Mouse (Mus musculus) midbrain, embryonic 16.5 days (tissue): Measurements from ENCODE around the gene Cd34. TPM values are rescaled to one million over a fixed set of nuclear protein-coding genes. Genes with fewer than 3 reads are reported as not detected.

Experiments
- ATAC-seq: fragments of 200-750 bp; cut with Nextera tagmentation; 2 replicates; pipeline ENCODE4 v1.8.0; 2017; ENCODE audit warnings: moderate TSS enrichment
- H3K27ac ChIP-seq: fragments of 300-500 bp; sonication (generic); 2 replicates; pipeline ENCODE4 v1.5.1; 2014; ENCODE audit warnings: mild to moderate bottlenecking, low read length, mixed read lengths
- H3K27me3 ChIP-seq: fragments of 300-500 bp; sonication (generic); 2 replicates; pipeline ENCODE4 v1.6.1; 2014; ENCODE audit warnings: low read depth, low read length, mixed read lengths; ENCODE audit not compliant: control insufficient read depth, insufficient read depth
- H3K36me3 ChIP-seq: fragments of 300-500 bp; sonication (generic); 2 replicates; pipeline ENCODE4 v1.6.1; 2014; ENCODE audit warnings: mild to moderate bottlenecking, low read length, moderate library complexity, mixed read lengths; ENCODE audit not compliant: control insufficient read depth, insufficient read depth
- H3K4me1 ChIP-seq: fragments of 300-500 bp; sonication (generic); 2 replicates; pipeline ENCODE4 v1.6.1; 2014; ENCODE audit warnings: mild to moderate bottlenecking, low read length, mixed read lengths; ENCODE audit not compliant: control insufficient read depth, insufficient read depth
- H3K4me2 ChIP-seq: fragments of 300-500 bp; sonication (generic); 2 replicates; pipeline ENCODE4 v1.6.1; 2014; ENCODE audit warnings: mild to moderate bottlenecking, low read length, mixed read lengths
- H3K4me3 ChIP-seq: fragments of 300-500 bp; sonication (generic); 2 replicates; pipeline ENCODE4 v1.5.1; 2014; ENCODE audit warnings: low read depth, mild to moderate bottlenecking, low read length, moderate library complexity, mixed read lengths
- H3K9ac ChIP-seq: fragments of 300-500 bp; sonication (generic); 2 replicates; pipeline ENCODE4 v1.6.1; 2014; ENCODE audit warnings: low read depth, low read length, mixed read lengths
- H3K9me3 ChIP-seq: fragments of 300-500 bp; sonication (generic); replicated peaks from 2 replicates; pipeline ENCODE4 v1.6.1; 2014; ENCODE audit warnings: mild to moderate bottlenecking, low read length, mixed read lengths; ENCODE audit not compliant: control insufficient read depth, poor library complexity, severe bottlenecking
- WGBS: fragments of 180-500 bp; shearing (Covaris S2); extraction: QIAGEN DNeasy Blood & Tissue Kit; methylation state at CpG from one replicate; pipeline ENCODE4 v1.1.7; 2014; 5-methylcytosine and 5-hydroxymethylcytosine counted together
- polyA plus RNA-seq: library from polyadenylated mRNA; unstranded; fragments of >200 nt; fragmentation: Nextera tagmentation; extraction: Ambion mirVana; gene quantifications from 2 replicates; pipeline ENCODE4 v1.2.1, GENCODE M21; 2015

The Cd34 gene
- polyA plus RNA-seq, 1 experiment from 2014 or later, result 22.5 TPM

DNA sequence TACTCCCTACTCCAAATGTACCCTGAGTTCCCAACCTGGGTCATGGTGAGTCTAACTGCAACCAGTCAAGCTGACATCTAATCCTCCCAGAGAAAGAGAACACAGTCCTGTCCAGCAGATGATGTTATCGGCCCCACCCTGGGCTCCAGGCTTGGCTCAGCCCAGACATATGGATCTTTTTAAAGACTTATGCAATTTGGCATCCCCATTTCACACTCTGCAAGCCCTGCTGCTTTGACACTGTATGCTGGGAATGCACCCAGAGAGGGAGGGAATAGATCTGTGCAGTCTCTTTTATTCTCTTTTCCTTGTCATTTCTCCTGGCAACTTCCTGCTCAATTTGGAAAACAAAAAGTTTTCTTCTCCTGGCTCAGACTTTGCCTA is 8.7 kb upstream of the Cd34 start:
- H3K4me3 ChIP-seq, result no peak overlapping the region
- no peaks in the 10 kb centered on the region for H3K4me1 ChIP-seq
- no peaks in the 10 kb centered on the region for H3K27me3 ChIP-seq
- no peak overlapping the region for H3K9ac ChIP-seq
- no peaks in the 10 kb centered on the region for H3K36me3 ChIP-seq
- no peak overlapping the region for H3K4me2 ChIP-seq
- no peaks in the 10 kb centered on the region for H3K9me3 ChIP-seq
- ATAC-seq, result no peak
- 64% methylated on average over 1 of the region's 1 CpGs for WGBS
- H3K27ac ChIP-seq, result no peak overlapping the region

GRCm38 (mm10) chr1:194930706-194931105 is 7.9 kb upstream of the Cd34 start:
- Histone ChIP-seq H3K4me1 (no peaks in the 10 kb centered on the region), H3K4me3 (no peak overlapping the region), H3K27ac (no peak overlapping the region), H3K27me3 (no peaks in the 10 kb centered on the region), H3K9me3 (no peaks in the 10 kb centered on the region), H3K4me2 (no peak overlapping the region), H3K36me3 (no peaks in the 10 kb centered on the region), H3K9ac (no peak overlapping the region)
- no peak for ATAC-seq

DNA sequence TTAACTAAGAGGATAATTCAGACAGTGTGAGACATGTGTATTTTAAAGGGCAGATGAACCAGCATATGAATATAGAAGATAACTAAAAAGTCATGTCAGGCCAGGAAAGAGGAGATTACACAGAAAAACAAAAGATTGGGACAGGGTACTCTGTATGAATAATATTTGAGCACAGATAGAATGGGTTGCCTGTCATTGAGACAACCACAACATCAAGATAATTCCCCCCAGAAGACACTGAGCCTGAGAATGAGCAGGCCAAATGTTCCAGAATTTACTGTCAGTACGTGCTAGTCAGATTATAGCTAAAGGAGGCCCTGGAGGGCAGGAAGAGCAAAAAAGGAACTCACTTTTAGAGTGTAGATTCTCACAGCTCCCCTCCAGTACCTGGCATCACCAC is 3.3 kb upstream of the Cd34 start:
- H3K9ac ChIP-seq, result no peak overlapping the region
- 34% methylated on average over 1 of the region's 1 CpGs for WGBS
- no peak overlapping the region for H3K4me2 ChIP-seq
- 0 out of 2 replicates have a peak, but pooled peaks cover 3% of the 10 kb centered on the region for H3K27me3 ChIP-seq
- no peaks in the 10 kb centered on the region for H3K9me3 ChIP-seq
- ATAC-seq, result no peak
- H3K4me3 ChIP-seq, result no peak overlapping the region
- no peaks in the 10 kb centered on the region for H3K4me1 ChIP-seq
- no peaks in the 10 kb centered on the region for H3K36me3 ChIP-seq
- no peak overlapping the region for H3K27ac ChIP-seq

- no peaks in the 10 kb centered on the region for H3K9me3 ChIP-seq
- H3K4me2 ChIP-seq, result no peak overlapping the region
- H3K4me1 ChIP-seq, result no peaks in the 10 kb centered on the region
- 0 out of 2 replicates have a peak, but pooled peaks cover 3% of the 10 kb centered on the region for H3K27me3 ChIP-seq
- H3K27ac ChIP-seq, result no peak overlapping the region
- no peak for ATAC-seq
- H3K4me3 ChIP-seq, result no peak overlapping the region
- no peak overlapping the region for H3K9ac ChIP-seq
- no peaks in the 10 kb centered on the region for H3K36me3 ChIP-seq
Observed at GRCm38 (mm10) chr1:194941528-194941927, 2.9 kb downstream of the Cd34 start.

DNA sequence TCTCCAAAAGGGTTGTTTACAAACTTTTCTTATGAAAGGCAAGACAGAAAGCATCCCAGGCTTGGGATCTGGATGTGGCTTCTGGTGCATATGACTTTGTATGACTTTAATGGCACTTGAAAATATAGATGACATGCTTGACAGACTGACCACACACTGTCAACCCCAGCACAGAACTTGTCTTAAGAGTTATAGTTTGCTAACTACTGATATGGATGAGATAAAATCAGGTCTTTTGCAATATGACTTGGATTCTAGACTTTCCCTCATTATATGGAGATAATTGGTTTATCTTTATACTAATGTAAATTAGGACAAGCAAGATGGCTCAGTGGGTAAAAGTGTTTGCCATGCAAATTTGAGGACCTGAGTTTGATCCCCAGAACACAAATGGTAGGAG is 4.3 kb downstream of the Cd34 start:
- H3K9me3 ChIP-seq, result no peaks in the 10 kb centered on the region
- 0 out of 2 replicates have a peak, but pooled peaks cover 3% of the 10 kb centered on the region for H3K27me3 ChIP-seq
- H3K9ac ChIP-seq, result no peak overlapping the region
- no peak overlapping the region for H3K4me3 ChIP-seq
- no peaks in the 10 kb centered on the region for H3K36me3 ChIP-seq
- no peak overlapping the region for H3K4me2 ChIP-seq
- no peaks in the 10 kb centered on the region for H3K4me1 ChIP-seq
- no peak overlapping the region for H3K27ac ChIP-seq
- no peak for ATAC-seq

GRCm38 (mm10) chr1:194943485-194943884 is 4.9 kb downstream of the Cd34 start:
- 83% methylated on average over 5 of the region's 5 CpGs for WGBS
- Histone ChIP-seq H3K4me3 (no peak overlapping the region), H3K27me3 (0 out of 2 replicates have a peak, but pooled peaks cover 3% of the 10 kb centered on the region), H3K4me1 (no peaks in the 10 kb centered on the region), H3K9me3 (no peaks in the 10 kb centered on the region), H3K36me3 (no peaks in the 10 kb centered on the region), H3K9ac (no peak overlapping the region), H3K4me2 (no peak overlapping the region), H3K27ac (no peak overlapping the region)
- ATAC-seq, result no peak

DNA sequence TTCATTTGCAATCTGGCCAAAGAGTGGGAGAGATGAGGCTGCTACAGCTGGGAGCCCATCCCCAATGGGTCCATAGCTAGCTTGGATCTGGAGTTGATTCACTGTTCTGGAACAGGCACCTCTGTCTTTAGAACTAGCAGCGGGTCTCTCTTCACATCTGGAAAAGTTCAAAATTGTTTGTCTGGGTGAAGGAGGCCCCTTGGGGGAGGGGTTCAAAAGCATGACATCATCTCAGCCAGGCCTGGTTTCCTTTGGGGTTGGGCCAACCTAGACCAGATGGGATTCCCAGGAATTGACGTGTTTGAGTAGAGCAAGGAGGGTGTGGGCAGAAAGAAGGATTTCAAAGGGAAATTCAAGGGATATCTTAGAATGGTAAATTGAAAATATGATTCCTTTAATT is 6.8 kb downstream of the Cd34 start:
- no peak overlapping the region for H3K9ac ChIP-seq
- 84% methylated on average over 2 of the region's 2 CpGs for WGBS

GRCm38 (mm10) chr1:194946467-194946866 is 7.8 kb downstream of the Cd34 start:
- Histone ChIP-seq H3K4me3 (no peak overlapping the region), H3K27me3 (no peaks in the 10 kb centered on the region), H3K36me3 (no peaks in the 10 kb centered on the region), H3K4me1 (no peaks in the 10 kb centered on the region), H3K27ac (no peak overlapping the region), H3K9me3 (no peaks in the 10 kb centered on the region), H3K9ac (no peak overlapping the region), H3K4me2 (no peak overlapping the region)
- WGBS, result 94% methylated on average over 1 of the region's 1 CpGs
- ATAC-seq, result no peak

More for the DNA sequence above, 6.8 kb downstream of the Cd34 start:
- Histone ChIP-seq H3K9me3 (no peaks in the 10 kb centered on the region), H3K36me3 (no peaks in the 10 kb centered on the region), H3K4me1 (no peaks in the 10 kb centered on the region), H3K27ac (no peak overlapping the region), H3K4me2 (no peak overlapping the region), H3K4me3 (no peak overlapping the region), H3K27me3 (no peaks in the 10 kb centered on the region)
- ATAC-seq, result no peak

DNA sequence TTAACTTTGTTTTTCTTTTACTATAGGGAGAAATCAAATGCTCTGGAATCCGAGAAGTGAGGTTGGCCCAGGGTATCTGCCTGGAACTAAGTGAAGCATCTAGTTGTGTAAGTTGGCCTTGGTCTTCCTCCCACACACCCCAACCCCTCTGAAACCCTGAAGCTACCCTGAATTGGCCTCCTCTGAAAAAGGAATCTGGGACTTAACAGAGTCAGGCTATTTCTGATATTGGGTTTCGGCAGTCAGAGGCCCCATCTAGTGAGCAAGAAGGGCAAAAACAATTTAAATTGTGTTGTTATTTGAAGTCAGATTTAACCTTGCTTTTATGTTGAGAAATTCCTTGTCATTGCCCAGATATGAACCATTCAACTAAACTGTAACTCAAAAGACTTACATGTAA is 12.3 kb downstream of the Cd34 start:
- no peaks in the 10 kb centered on the region for H3K36me3 ChIP-seq
- WGBS, result 66% methylated on average over 2 of the region's 2 CpGs
- ATAC-seq, result no peak

GRCm38 (mm10) chr1:194952891-194953290 is 14.3 kb downstream of the Cd34 start:
- H3K9me3 ChIP-seq, result no peaks in the 10 kb centered on the region
- no peak overlapping the region for H3K4me2 ChIP-seq
- no peaks in the 10 kb centered on the region for H3K36me3 ChIP-seq
- no peak overlapping the region for H3K4me3 ChIP-seq
- 88% methylated on average over 1 of the region's 1 CpGs for WGBS
- no peak overlapping the region for H3K9ac ChIP-seq
- no peaks in the 10 kb centered on the region for H3K27me3 ChIP-seq
- no peak overlapping the region for H3K27ac ChIP-seq
- no peak for ATAC-seq
- H3K4me1 ChIP-seq, result no peaks in the 10 kb centered on the region

More for the DNA sequence above, 12.3 kb downstream of the Cd34 start:
- H3K27ac ChIP-seq, result no peak overlapping the region
- no peak overlapping the region for H3K4me3 ChIP-seq
- H3K4me2 ChIP-seq, result no peak overlapping the region
- H3K9ac ChIP-seq, result no peak overlapping the region
- H3K27me3 ChIP-seq, result no peaks in the 10 kb centered on the region
- H3K4me1 ChIP-seq, result no peaks in the 10 kb centered on the region
- H3K9me3 ChIP-seq, result no peaks in the 10 kb centered on the region
